Mouse (Mus musculus): ENCODE results near the gene Ryr2.

- no peak for TF ChIP-seq GATA1 (IDR thresholded peaks at IDR 0.05; ENCODE audit: borderline replicate concordance, low read length)
- TF ChIP-seq FLI1 (IDR thresholded peaks at IDR 0.05; ENCODE audit: low read length): no peak
Measured at GRCm38 (mm10) chr13:12055913-12056312, 50.8 kb downstream of the Ryr2 start.

Measured in megakaryocyte, embryonic 14.5 days (primary cell).